Mouse (Mus musculus): Measurements from ENCODE around the gene Als2cr12.
"Not testable (repeated sequence)": the region's sequence is repeated elsewhere in the genome, so short reads cannot be mapped to it uniquely, and the experiment has no call there.

The Als2cr12 gene

GRCm38 (mm10) chr1:58719356-58719945 is 23.7 kb upstream of the Als2cr12 start:
- DNase-seq (ENCODE audit: low spot score) = no peak

- DNase-seq (ENCODE audit: low spot score) = no peak
Observed at GRCm38 (mm10) chr1:58717589-58718270, 21.9 kb upstream of the Als2cr12 start.

GRCm38 (mm10) chr1:58716883-58717220 is 21.1 kb upstream of the Als2cr12 start:
- DNase-seq (ENCODE audit: low spot score) = no peak

- no peak for DNase-seq (ENCODE audit: low spot score)
Observed at GRCm38 (mm10) chr1:58716162-58716882, 20.5 kb upstream of the Als2cr12 start.

GRCm38 (mm10) chr1:58715536-58715935 is 19.7 kb upstream of the Als2cr12 start:
- no peak for DNase-seq (ENCODE audit: low spot score)

GRCm38 (mm10) chr1:58714361-58714760 is 18.6 kb upstream of the Als2cr12 start:
- no peak for DNase-seq (ENCODE audit: low spot score)

GRCm38 (mm10) chr1:58713893-58714231 is 18.1 kb upstream of the Als2cr12 start:
- peak; percentile 84 for DNase-seq (ENCODE audit: low spot score)

- DNase-seq (ENCODE audit: low spot score) = peak; percentile 71
Observed at GRCm38 (mm10) chr1:58713081-58713892, 17.5 kb upstream of the Als2cr12 start.

- no peak for DNase-seq (ENCODE audit: low spot score)
Observed at GRCm38 (mm10) chr1:58712076-58713061, 16.6 kb upstream of the Als2cr12 start.

- peak; percentile 78 for DNase-seq (ENCODE audit: low spot score)
Observed at GRCm38 (mm10) chr1:58711365-58712016, 15.7 kb upstream of the Als2cr12 start, which contains the start of gene Cflar. Gene Cflar (plus strand): TSS chr1:58711508.

GRCm38 (mm10) chr1:58710711-58711364 is 15.0 kb upstream of the Als2cr12 start:
- DNase-seq (ENCODE audit: low spot score) = peak; percentile 49

- not testable (repeated sequence) for DNase-seq (ENCODE audit: low spot score)
Observed at GRCm38 (mm10) chr1:58710043-58710442, 14.3 kb upstream of the Als2cr12 start.

- DNase-seq (ENCODE audit: low spot score) = not testable (repeated sequence)
Observed at GRCm38 (mm10) chr1:58700580-58701162, 4.9 kb upstream of the Als2cr12 start.

GRCm38 (mm10) chr1:58699988-58700387 is 4.2 kb upstream of the Als2cr12 start:
- no peak for DNase-seq (ENCODE audit: low spot score)

- no peak for DNase-seq (ENCODE audit: low spot score)
Observed at GRCm38 (mm10) chr1:58698781-58699180, 3.0 kb upstream of the Als2cr12 start.

GRCm38 (mm10) chr1:58697607-58698006 is 1.8 kb upstream of the Als2cr12 start:
- peak; percentile 40 for DNase-seq (ENCODE audit: low spot score)

GRCm38 (mm10) chr1:58693696-58694095 is 2.1 kb downstream of the Als2cr12 start:
- no peak for DNase-seq (ENCODE audit: low spot score)

- not testable (repeated sequence) for DNase-seq (ENCODE audit: low spot score)
Observed at GRCm38 (mm10) chr1:58691718-58692117, 4.1 kb downstream of the Als2cr12 start.

- DNase-seq (ENCODE audit: low spot score) = not testable (repeated sequence)
Observed at GRCm38 (mm10) chr1:58690834-58691488, 4.8 kb downstream of the Als2cr12 start.

Data from testis, postnatal 10 days (tissue).